Mouse (Mus musculus) liver, embryonic 13.5 days (tissue): ENCODE results near the gene Caprin2. TPM values are rescaled to one million over a fixed set of nuclear protein-coding genes. Genes with fewer than 3 reads are reported as not detected.
A peak's percentile ranks its signal among the peaks of the same experiment; 100 is the strongest.
"Not testable (repeated sequence)": the region's sequence is repeated elsewhere in the genome, so short reads cannot be mapped to it uniquely, and the experiment has no call there.

ENCODE experiments used
- ATAC-seq: fragments of 200-750 bp; cut with Nextera tagmentation; 2 replicates; pipeline ENCODE4 v1.8.0; 2017; ENCODE audit warnings: low read depth, mild to moderate bottlenecking, moderate number of reproducible peaks, moderate library complexity
- DNase-seq: peaks from one replicate; pipeline ENCODE4 v3.0.0; 2022
- H3K27ac ChIP-seq: fragments of 300-500 bp; sonication (generic); 2 replicates; pipeline ENCODE4 v1.5.1; 2015; ENCODE audit warnings: moderate library complexity, mild to moderate bottlenecking, inconsistent platforms
- H3K27me3 ChIP-seq: fragments of 300-500 bp; sonication (generic); 2 replicates; pipeline ENCODE4 v1.6.1; 2015; ENCODE audit warnings: mild to moderate bottlenecking, inconsistent platforms
- H3K36me3 ChIP-seq: fragments of 300-500 bp; sonication (generic); 2 replicates; pipeline ENCODE4 v1.6.1; 2015; ENCODE audit warnings: mild to moderate bottlenecking, inconsistent platforms
- H3K4me1 ChIP-seq: fragments of 300-500 bp; sonication (generic); replicated peaks from 2 replicates; pipeline ENCODE4 v1.6.1; 2015; ENCODE audit warnings: inconsistent platforms
- H3K4me2 ChIP-seq: fragments of 300-500 bp; sonication (generic); 2 replicates; pipeline ENCODE4 v1.6.1; 2015; ENCODE audit warnings: inconsistent platforms, mild to moderate bottlenecking, moderate library complexity
- H3K4me3 ChIP-seq: fragments of 300-500 bp; sonication (generic); replicated peaks from 2 replicates; pipeline ENCODE4 v1.5.1; 2015; ENCODE audit warnings: mild to moderate bottlenecking, inconsistent platforms
- H3K9ac ChIP-seq: fragments of 300-500 bp; sonication (generic); 2 replicates; pipeline ENCODE4 v1.6.1; 2015; ENCODE audit warnings: mild to moderate bottlenecking, inconsistent platforms
- H3K9me3 ChIP-seq: fragments of 300-500 bp; sonication (generic); replicated peaks from 2 replicates; pipeline ENCODE4 v1.6.1; 2016; ENCODE audit warnings: inconsistent platforms
- WGBS: fragments of 180-500 bp; shearing (Covaris S2); methylation state at CpG from one replicate; pipeline ENCODE4 v1.1.7; 2015; ENCODE audit not compliant: insufficient replicate concordance; 5-methylcytosine and 5-hydroxymethylcytosine counted together
- polyA plus RNA-seq: library from polyadenylated mRNA; unstranded; fragments of >200 nt; fragmentation: Nextera tagmentation; extraction: Ambion mirVana; gene quantifications from 2 replicates; pipeline ENCODE4 v1.2.1, GENCODE M21; 2015

Caprin2 gene
- polyA plus RNA-seq, 1 experiment from 2014 or later, result 7.2 TPM

GRCm38 (mm10) chr6:148917672-148918071 is 21.6 kb upstream of the Caprin2 start:
- Histone ChIP-seq H3K9ac (no peak overlapping the region), H3K9me3 (no peaks in the 10 kb centered on the region), H3K4me3 (no peak overlapping the region), H3K4me1 (0 out of 2 replicates have a peak, but pooled peaks cover 3% of the 10 kb centered on the region), H3K4me2 (no peak overlapping the region), H3K36me3 (peaks cover 19% of the 10 kb centered on the region), H3K27ac (no peak overlapping the region), H3K27me3 (no peaks in the 10 kb centered on the region)
- no peak for DNase-seq
- no peak for ATAC-seq
- 65% methylated on average over 1 of the region's 1 CpGs for WGBS

- ATAC-seq (no peak), DNase-seq (peak; percentile 8)
- 17% methylated on average over 3 of the region's 3 CpGs for WGBS
- no peak overlapping the region for H3K9ac ChIP-seq
- H3K4me2 ChIP-seq, result no peak overlapping the region
- H3K27me3 ChIP-seq, result no peaks in the 10 kb centered on the region
- H3K9me3 ChIP-seq, result no peaks in the 10 kb centered on the region
- peaks cover 19% of the 10 kb centered on the region for H3K36me3 ChIP-seq
- no peak overlapping the region for H3K27ac ChIP-seq
- no peak overlapping the region for H3K4me3 ChIP-seq
- 0 out of 2 replicates have a peak, but pooled peaks cover 3% of the 10 kb centered on the region for H3K4me1 ChIP-seq
Observed at GRCm38 (mm10) chr6:148916817-148917216, 20.8 kb upstream of the Caprin2 start.

- no peak overlapping the region for H3K27ac ChIP-seq
- no peak overlapping the region for H3K4me3 ChIP-seq
- H3K9me3 ChIP-seq, result no peaks in the 10 kb centered on the region
- peak; percentile 28 for DNase-seq
- no peak overlapping the region for H3K4me2 ChIP-seq
- no peak overlapping the region for H3K9ac ChIP-seq
- H3K36me3 ChIP-seq, result 0 out of 2 replicates have a peak, but pooled peaks cover 3% of the 10 kb centered on the region
- H3K4me1 ChIP-seq, result 0 out of 2 replicates have a peak, but pooled peaks cover 3% of the 10 kb centered on the region
- 8% methylated on average over 2 of the region's 2 CpGs for WGBS
- H3K27me3 ChIP-seq, result no peaks in the 10 kb centered on the region
- peak; percentile 37; the same call in 1 of the 2 replicates for ATAC-seq
Observed at GRCm38 (mm10) chr6:148913938-148914337, 17.9 kb upstream of the Caprin2 start.

GRCm38 (mm10) chr6:148911906-148912305 is 15.9 kb upstream of the Caprin2 start:
- not testable (repeated sequence) for H3K9ac ChIP-seq, DNase-seq
- WGBS, result 47% methylated on average over 8 of the region's 8 CpGs

GRCm38 (mm10) chr6:148906958-148907357 is 10.9 kb upstream of the Caprin2 start:
- Histone ChIP-seq H3K4me2 (no peak overlapping the region), H3K9ac (no peak overlapping the region), H3K9me3 (no peaks in the 10 kb centered on the region), H3K4me3 (no peak overlapping the region), H3K27me3 (no peaks in the 10 kb centered on the region), H3K27ac (no peak overlapping the region), H3K4me1 (peaks cover 5% of the 10 kb centered on the region; the same call in 1 of the 2 replicates), H3K36me3 (no peaks in the 10 kb centered on the region)
- 53% methylated on average over 9 of the region's 9 CpGs for WGBS
- DNase-seq (peak; percentile 4), ATAC-seq (peak; percentile 53; the same call in 1 of the 2 replicates)

More at GRCm38 (mm10) chr6:148911906-148912305, 15.9 kb upstream of the Caprin2 start:
- not testable (repeated sequence) for H3K4me3 ChIP-seq, ATAC-seq, H3K27ac ChIP-seq, H3K4me1 ChIP-seq, H3K9me3 ChIP-seq, H3K27me3 ChIP-seq, H3K36me3 ChIP-seq, H3K4me2 ChIP-seq

GRCm38 (mm10) chr6:148902728-148903127 is 6.7 kb upstream of the Caprin2 start:
- H3K27ac ChIP-seq, result no peak overlapping the region
- WGBS, result 42% methylated on average over 3 of the region's 3 CpGs
- no peaks in the 10 kb centered on the region for H3K36me3 ChIP-seq
- H3K4me1 ChIP-seq, result peaks cover 5% of the 10 kb centered on the region; the same call in 1 of the 2 replicates
- H3K9ac ChIP-seq, result no peak overlapping the region
- H3K4me3 ChIP-seq, result no peak overlapping the region
- ATAC-seq (no peak), DNase-seq (no peak)
- no peak overlapping the region for H3K4me2 ChIP-seq
- no peaks in the 10 kb centered on the region for H3K9me3 ChIP-seq
- no peaks in the 10 kb centered on the region for H3K27me3 ChIP-seq

- H3K36me3 ChIP-seq, result no peaks in the 10 kb centered on the region
- ATAC-seq (no peak), DNase-seq (no peak)
- peak overlapping the region; percentile 96 for H3K4me2 ChIP-seq
- peaks cover 26% of the 10 kb centered on the region for H3K4me1 ChIP-seq
- peak overlapping the region; percentile 84 for H3K4me3 ChIP-seq
- 42% methylated on average over 6 of the region's 6 CpGs for WGBS
- H3K9me3 ChIP-seq, result no peaks in the 10 kb centered on the region
- H3K27ac ChIP-seq, result peak overlapping the region; percentile 81
- H3K9ac ChIP-seq, result peak overlapping the region; percentile 88
- no peaks in the 10 kb centered on the region for H3K27me3 ChIP-seq
Observed at GRCm38 (mm10) chr6:148896507-148896851, 442 bp upstream of the Caprin2 start.

GRCm38 (mm10) chr6:148894888-148895772 is 907 bp downstream of the Caprin2 start:
- no peak for ATAC-seq

GRCm38 (mm10) chr6:148873911-148874310 is 22.1 kb downstream of the Caprin2 start:
- ATAC-seq (no peak), DNase-seq (no peak)
- no peaks in the 10 kb centered on the region for H3K9me3 ChIP-seq
- H3K4me1 ChIP-seq, result no peaks in the 10 kb centered on the region
- H3K27me3 ChIP-seq, result no peaks in the 10 kb centered on the region
- H3K27ac ChIP-seq, result no peak overlapping the region
- no peak overlapping the region for H3K4me2 ChIP-seq
- WGBS, result 88% methylated on average over 1 of the region's 1 CpGs
- H3K36me3 ChIP-seq, result no peaks in the 10 kb centered on the region
- no peak overlapping the region for H3K4me3 ChIP-seq
- H3K9ac ChIP-seq, result no peak overlapping the region

More at GRCm38 (mm10) chr6:148894888-148895772, 907 bp downstream of the Caprin2 start:
- Histone ChIP-seq H3K4me2 (peak overlapping the region; percentile 96), H3K27me3 (no peaks in the 10 kb centered on the region), H3K36me3 (no peaks in the 10 kb centered on the region), H3K4me1 (peaks cover 26% of the 10 kb centered on the region), H3K27ac (peak overlapping the region; percentile 81), H3K9ac (peak overlapping the region; percentile 88), H3K4me3 (peak overlapping the region; percentile 84), H3K9me3 (no peaks in the 10 kb centered on the region)
- WGBS, result 9% methylated on average over 18 of the region's 18 CpGs
- DNase-seq, result peak; percentile 6

GRCm38 (mm10) chr6:148845629-148846028 is 50.4 kb downstream of the Caprin2 start:
- H3K9me3 ChIP-seq, result no peaks in the 10 kb centered on the region
- no peaks in the 10 kb centered on the region for H3K27me3 ChIP-seq
- H3K4me2 ChIP-seq, result no peak overlapping the region
- H3K36me3 ChIP-seq, result no peaks in the 10 kb centered on the region
- no peak overlapping the region for H3K27ac ChIP-seq
- H3K4me3 ChIP-seq, result no peak overlapping the region
- ATAC-seq, result no peak
- no peaks in the 10 kb centered on the region for H3K4me1 ChIP-seq
- DNase-seq, result no peak
- H3K9ac ChIP-seq, result no peak overlapping the region

GRCm38 (mm10) chr6:148841760-148842159 is 54.3 kb downstream of the Caprin2 start:
- ATAC-seq, result no peak
- no peaks in the 10 kb centered on the region for H3K4me1 ChIP-seq
- 73% methylated on average over 1 of the region's 1 CpGs for WGBS
- no peak overlapping the region for H3K9ac ChIP-seq
- H3K27me3 ChIP-seq, result no peaks in the 10 kb centered on the region
- H3K4me2 ChIP-seq, result no peak overlapping the region
- no peaks in the 10 kb centered on the region for H3K9me3 ChIP-seq
- H3K4me3 ChIP-seq, result no peak overlapping the region
- H3K36me3 ChIP-seq, result no peaks in the 10 kb centered on the region
- no peak overlapping the region for H3K27ac ChIP-seq
- no peak for DNase-seq

- no peak overlapping the region for H3K4me2 ChIP-seq
- H3K4me1 ChIP-seq, result no peaks in the 10 kb centered on the region
- no peaks in the 10 kb centered on the region for H3K9me3 ChIP-seq
- H3K36me3 ChIP-seq, result peaks cover 2% of the 10 kb centered on the region; the same call in 1 of the 2 replicates
- no peak overlapping the region for H3K27ac ChIP-seq
- no peaks in the 10 kb centered on the region for H3K27me3 ChIP-seq
- H3K4me3 ChIP-seq, result no peak overlapping the region
- ATAC-seq (no peak), DNase-seq (no peak)
- no peak overlapping the region for H3K9ac ChIP-seq
Observed at GRCm38 (mm10) chr6:148838460-148838859, 57.6 kb downstream of the Caprin2 start.
